Mouse (Mus musculus): ENCODE data around the gene Fgd2.

Fgd2 gene

DNA sequence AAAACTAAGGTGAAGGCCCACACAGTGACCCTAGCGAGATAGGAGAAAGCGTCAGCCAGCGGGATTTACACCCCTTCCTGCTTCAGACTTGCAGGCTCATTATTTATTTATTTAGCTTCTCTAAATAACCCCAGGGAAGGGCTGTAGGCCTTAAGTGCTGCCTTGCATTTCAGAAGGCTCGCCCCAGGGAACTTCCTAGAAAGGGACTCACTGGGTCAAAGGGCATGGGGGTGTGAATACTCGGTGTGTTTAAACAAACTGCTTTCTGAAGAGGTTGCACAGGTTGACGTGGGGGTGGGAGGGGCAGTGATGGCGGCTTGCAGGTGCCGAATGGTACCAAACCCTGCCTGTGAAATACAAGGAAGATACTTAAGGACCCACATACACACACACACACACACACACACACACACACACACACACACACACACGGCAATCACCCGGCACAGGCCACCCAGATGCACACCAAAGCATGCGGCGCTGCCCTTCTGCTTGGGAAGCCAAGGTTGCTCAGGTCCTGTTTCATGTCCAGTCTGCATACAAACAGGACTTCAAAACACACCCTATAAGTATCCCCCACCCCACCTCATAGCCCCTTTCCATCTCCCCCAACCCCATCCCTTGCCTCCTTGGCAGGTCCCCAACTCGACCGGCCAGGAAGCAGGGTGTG lies 38.7 kb downstream of the Fgd2 start:
- no peak for DNase-seq

- DNase-seq: no peak
These were observed 39.3 kb downstream of the Fgd2 start for GRCm38 (mm10) chr17:29400044-29400443.

DNA sequence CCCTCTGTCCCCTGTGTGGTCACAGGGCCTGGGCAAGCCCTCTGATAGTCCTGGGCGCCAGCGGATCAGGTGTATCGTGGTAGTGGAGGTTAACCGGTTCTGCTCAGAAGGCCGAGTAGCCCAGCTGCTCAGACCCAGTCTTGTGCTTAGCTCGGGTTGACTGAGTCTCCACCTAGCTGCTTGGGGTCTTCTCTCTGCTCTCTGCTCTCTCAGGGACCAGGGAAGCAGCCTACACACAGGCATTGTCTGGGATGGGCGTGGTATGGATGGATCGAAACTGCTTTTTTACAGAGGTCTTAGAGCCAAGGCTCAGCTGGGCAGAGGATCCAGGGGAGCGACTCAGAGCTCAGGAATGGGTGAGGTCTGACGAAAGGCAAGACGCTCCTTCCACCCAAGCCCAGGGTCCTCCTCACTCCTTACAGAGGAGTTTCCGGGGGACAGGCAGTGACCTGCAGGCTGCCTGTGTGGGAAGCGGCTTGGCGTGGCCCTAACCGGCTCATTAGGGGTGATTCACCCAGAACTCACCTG lies 41.1 kb downstream of the Fgd2 start:
- DNase-seq: no peak

- DNase-seq: no peak
These were observed 42.5 kb downstream of the Fgd2 start for GRCm38 (mm10) chr17:29403179-29403578.

DNA sequence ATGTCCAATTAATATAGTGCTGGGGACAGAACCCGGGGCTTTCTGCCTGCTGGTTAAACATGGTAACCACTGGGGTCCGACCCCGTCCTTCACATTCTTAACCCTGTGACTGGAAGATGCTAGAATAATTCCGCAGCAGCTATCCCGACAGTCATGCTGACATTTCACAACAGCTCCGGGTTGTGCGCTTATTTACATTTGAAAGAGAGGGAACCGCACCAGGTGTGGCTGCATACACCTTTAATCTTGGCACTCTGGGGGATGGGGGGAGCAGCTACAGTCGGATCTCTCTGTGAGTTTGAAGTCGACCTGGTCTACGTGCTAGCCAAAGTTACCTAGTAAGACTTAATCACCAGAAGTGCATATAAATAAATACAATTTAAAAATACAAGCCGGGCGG lies 44.8 kb downstream of the Fgd2 start:
- DNase-seq: no peak

DNA sequence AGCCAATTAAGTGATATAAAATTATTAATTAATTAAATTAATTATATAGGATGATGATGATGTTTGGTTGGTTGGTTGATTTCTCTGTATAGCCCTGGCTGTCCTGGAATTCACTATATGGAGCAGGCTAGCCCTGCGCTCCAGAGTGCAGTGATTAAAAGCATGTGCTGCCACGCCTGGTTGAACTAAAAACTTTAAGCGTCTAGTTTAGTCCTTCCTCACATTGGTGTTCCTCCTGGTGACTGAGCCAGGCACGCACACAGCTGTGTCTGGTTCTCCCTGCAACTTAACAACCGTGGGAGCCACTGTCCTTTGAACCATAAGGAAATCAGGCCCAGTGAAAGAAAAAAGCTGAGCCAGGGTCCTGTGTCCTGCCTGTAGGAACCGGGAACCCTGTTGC lies 45.4 kb downstream of the Fgd2 start:
- DNase-seq: no peak

DNA sequence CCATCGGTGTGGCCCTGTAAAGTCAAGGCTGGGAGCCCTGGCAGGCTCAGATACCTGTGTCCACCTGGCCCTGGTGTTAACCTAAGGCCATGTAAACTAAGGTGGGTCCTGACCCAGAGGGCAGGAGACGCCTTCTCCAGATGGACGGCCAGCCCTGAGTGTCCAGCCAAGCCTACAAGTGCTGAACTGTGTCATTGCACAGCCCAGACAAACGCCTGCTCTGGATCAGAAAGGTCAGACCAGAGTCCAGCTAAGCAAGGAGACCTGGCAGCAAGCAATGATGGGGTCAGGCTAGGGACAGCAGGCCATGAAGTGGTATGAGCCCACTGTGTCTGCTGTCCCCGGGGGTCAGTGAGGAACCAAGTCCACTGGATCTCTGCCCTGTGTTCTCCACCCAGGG lies 46.7 kb downstream of the Fgd2 start:
- no peak for DNase-seq

- no peak for DNase-seq
These were observed 47.6 kb downstream of the Fgd2 start for GRCm38 (mm10) chr17:29408364-29408763.

DNA sequence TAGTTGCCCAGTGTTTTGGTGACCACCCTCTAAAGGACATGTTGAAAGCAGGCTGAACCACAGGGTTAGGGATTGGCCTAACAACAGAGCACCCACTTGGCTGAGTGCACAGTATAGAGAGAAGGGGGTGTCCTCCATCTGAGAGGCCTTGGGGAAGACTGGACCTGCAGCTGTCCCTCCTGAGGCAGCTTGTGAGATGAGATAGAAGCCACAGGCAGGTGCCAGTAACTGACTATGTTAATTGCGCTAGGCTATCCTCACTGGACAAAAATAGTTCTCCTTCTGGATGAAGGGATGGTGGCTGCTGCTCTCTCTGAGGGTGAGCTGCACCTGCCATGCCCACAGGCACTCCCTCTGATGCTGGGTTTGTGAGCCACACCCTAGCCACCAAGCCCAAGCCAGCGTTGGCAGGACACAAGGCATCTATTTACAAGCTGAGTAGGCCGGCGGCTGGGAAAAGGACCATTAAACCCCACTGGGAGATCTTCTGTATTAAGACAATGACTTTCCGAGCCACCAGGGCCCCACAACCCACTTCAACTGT lies 49.2 kb downstream of the Fgd2 start:
- DNase-seq: no peak

- no peak for DNase-seq
These were observed 51.2 kb downstream of the Fgd2 start for GRCm38 (mm10) chr17:29411821-29412425.

DNA sequence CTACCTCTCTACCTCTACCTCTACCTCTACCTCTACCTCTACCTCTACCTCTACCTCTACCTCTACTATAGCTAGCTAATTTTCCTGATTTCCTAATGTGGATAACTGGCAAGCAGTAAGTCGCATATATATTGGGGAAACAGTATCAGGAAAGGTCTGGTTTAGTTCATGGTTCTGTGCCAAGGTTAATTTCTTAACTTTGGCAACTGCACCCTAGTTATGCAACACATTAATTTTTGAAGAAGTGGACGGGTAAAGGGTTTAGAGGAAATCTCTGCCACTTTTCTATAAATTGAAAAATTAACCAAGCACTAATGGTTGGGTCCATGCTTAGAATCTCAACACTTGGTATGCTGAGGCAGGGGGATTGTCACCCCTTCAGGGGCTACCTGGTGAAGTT lies 53.9 kb downstream of the Fgd2 start:
- DNase-seq: no peak

DNA sequence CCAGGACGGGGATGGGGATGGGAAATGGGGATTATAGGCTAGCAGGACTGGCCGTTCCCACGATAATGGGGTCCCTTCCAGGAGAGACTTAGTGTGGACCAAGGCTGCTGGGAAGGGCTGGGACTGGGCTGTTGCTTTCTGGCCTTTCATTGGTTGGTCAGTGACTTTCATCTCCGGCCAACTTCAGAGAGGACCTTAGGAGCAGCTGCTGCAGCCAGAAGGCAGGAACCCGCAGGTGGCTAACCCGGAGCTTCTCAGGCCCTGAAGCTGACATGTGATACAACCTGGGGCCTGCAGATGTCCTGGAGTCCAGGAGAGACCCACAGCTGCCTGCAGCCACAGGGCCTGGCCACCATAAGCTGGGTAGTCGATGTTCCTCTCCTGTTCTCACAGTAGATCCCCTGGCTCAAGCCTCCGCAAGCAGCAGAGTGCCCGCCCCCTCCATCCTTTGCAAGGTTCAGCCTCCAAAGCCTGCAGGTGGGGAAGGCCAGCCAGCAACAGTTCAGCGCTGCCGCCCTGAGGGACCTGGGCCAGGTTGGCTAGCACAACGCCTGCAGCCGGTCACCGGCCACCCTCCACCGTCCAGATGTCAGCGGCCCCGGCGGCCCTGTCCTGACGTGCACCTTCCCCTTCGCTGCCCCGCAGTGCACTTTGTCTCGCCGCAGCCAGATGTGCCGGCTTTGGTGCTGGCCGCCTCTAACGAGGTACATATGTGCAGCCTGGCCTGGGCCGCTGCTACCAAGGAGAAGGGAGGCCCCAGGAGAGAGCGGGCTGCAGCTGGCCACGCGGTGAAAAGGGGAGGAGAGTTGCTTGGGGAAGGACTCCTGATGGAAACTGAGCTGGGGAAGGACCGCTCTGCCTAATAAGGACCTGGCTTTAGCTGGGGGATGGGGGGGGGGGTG lies 55.3 kb downstream of the Fgd2 start:
- peak; percentile 10 to 20 for DNase-seq

- no peak for DNase-seq
These were observed 56.0 kb downstream of the Fgd2 start for GRCm38 (mm10) chr17:29416757-29417156.

GRCm38 (mm10) chr17:29418758-29419380 lies 58.2 kb downstream of the Fgd2 start:
- no peak for DNase-seq

DNA sequence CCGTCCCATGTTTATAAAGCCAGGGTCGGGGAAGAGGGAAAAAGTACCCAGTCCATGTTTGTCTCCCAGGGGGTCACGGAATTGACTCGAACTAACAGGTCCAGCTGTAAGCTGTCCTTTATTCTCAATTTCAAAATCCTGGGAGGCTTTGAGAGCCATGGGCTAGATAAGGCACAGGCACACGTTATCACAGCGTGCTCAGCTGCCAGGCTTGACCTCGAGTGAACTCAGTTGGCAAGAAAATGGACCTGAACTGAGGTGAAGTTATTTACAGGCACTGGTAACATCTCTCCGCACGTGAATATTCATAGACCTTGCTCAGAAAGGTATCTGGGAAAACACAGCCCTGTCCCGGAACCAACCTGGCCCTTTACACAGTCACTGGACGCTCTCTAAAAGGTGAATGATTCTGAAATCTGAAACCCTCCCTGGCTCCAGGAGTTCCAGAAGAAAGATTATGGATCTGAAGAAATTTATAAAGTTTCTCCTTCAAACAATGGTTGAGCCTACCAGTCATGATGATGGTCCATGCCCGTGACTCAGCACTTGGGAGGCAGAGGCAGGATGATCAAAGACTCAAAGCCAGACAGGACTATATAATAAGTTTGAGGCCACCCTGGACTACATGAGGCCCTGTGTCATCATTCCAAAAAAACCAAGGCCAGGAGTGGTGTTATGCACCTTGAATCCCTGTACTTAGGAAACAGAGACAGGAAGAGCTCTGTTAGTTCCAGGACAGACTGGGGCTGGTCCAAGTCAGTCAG lies 59.4 kb downstream of the Fgd2 start:
- no peak for DNase-seq

DNA sequence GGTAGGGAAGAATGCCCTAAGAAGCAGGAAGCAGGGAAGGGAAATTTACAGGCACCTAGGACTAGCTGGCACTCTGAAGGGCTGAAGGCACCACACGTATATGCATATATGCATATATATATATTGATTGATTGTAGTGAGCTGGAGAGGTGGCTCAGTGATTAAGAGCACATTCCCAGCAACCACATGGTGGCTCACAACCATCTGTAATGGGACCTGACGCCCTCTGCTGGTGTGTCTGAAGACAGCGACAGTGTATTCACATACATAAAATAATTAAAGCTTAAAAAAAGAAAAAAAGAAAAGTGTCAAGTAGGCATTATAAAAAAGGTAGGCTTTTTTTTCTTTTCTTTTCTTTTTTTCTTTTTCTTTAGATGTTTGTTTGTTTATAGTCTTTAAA lies 60.6 kb downstream of the Fgd2 start:
- no peak for DNase-seq

- DNase-seq: no peak
These were observed 61.6 kb downstream of the Fgd2 start for GRCm38 (mm10) chr17:29422337-29422736.

DNA sequence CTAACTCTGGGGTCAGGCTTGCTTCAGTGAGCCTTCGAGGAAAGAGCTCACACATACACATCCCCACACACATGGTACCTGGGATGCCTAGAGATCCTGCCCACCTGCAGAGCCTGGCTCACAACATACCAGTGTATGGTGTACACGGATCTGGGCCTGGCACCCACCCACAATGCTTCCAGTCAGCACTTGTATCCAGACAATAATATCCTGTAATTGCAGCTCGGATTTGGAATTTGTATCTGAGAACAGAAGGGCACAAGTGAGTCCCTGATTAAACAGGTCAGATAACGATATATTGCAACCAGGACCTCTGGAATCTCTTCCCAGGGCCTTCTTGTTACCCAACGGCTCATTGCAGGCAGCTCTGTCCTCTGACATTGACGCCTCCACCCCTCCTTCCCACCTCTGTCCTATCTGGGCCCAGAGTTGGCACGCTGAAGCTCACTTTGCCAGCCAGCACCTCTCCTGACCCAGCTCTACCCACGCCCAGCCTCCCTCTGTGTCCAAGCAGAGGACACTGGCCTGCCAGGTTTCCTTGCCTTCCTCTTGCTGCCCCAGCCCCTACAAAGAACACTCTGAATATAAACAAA lies 62.3 kb downstream of the Fgd2 start:
- DNase-seq: no peak

- DNase-seq: no peak
These were observed 63.3 kb downstream of the Fgd2 start for GRCm38 (mm10) chr17:29423991-29424390.

- DNase-seq: no peak
These were observed 64.6 kb downstream of the Fgd2 start for GRCm38 (mm10) chr17:29425345-29425744.

- no peak for DNase-seq
These were observed 67.5 kb downstream of the Fgd2 start for GRCm38 (mm10) chr17:29428213-29428612.

- DNase-seq: no peak
These were observed 68.1 kb downstream of the Fgd2 start for GRCm38 (mm10) chr17:29428826-29429225.
